Mouse (Mus musculus): Measurements from ENCODE around the gene Gm20388. TPM values are rescaled to one million over a fixed set of nuclear protein-coding genes. Genes with fewer than 3 reads are reported as not detected.

Gene Gm20388
- polyA plus RNA-seq, 1 experiment from 2014 or later = 2.5 TPM

- DNase-seq (ENCODE audit: low spot score) = peak; percentile 57
- H3K4me1 ChIP-seq = peaks cover 33% of the 10 kb centered on the region
- H3K27ac ChIP-seq = no peak overlapping the region
- H3K4me3 ChIP-seq = no peak overlapping the region
- H3K9me3 ChIP-seq (replicated peaks) = no peaks in the 10 kb centered on the region
- WGBS = 9% methylated on average over 1 of the region's 1 CpGs
- peaks cover 88% of the 10 kb centered on the region for H3K27me3 ChIP-seq (ENCODE audit: low read depth, poor library complexity, severe bottlenecking)
- H3K36me3 ChIP-seq = no peaks in the 10 kb centered on the region
Measured at GRCm38 (mm10) chr8:121090716-121091115, 1180.1 kb downstream of the Gm20388 start.

- 31% methylated on average over 6 of the region's 6 CpGs for WGBS
- DNase-seq (ENCODE audit: low spot score) = no peak
- H3K4me3 ChIP-seq = no peak overlapping the region
- H3K27ac ChIP-seq = no peak overlapping the region
- H3K36me3 ChIP-seq = peaks cover 3% of the 10 kb centered on the region
- H3K4me1 ChIP-seq = peaks cover 33% of the 10 kb centered on the region
- H3K27me3 ChIP-seq (ENCODE audit: low read depth, poor library complexity, severe bottlenecking) = peaks cover 74% of the 10 kb centered on the region
- H3K9me3 ChIP-seq (replicated peaks) = no peaks in the 10 kb centered on the region
Measured at GRCm38 (mm10) chr8:121092141-121092540, 1181.5 kb downstream of the Gm20388 start.

- Histone ChIP-seq H3K36me3 (peaks cover 8% of the 10 kb centered on the region), H3K9me3 (replicated peaks) (no peaks in the 10 kb centered on the region), H3K4me1 (peaks cover 33% of the 10 kb centered on the region), H3K4me3 (no peak overlapping the region), H3K27ac (no peak overlapping the region), H3K27me3 (ENCODE audit: low read depth, poor library complexity, severe bottlenecking) (peaks cover 69% of the 10 kb centered on the region)
- DNase-seq (ENCODE audit: low spot score) = peak; percentile 95
- WGBS = 2% methylated on average over 16 of the region's 16 CpGs
Measured at GRCm38 (mm10) chr8:121092627-121093026, 1182.0 kb downstream of the Gm20388 start.

GRCm38 (mm10) chr8:121093496-121093895 is 1182.9 kb downstream of the Gm20388 start:
- Histone ChIP-seq H3K9me3 (replicated peaks) (no peaks in the 10 kb centered on the region), H3K36me3 (peaks cover 17% of the 10 kb centered on the region), H3K4me1 (peaks cover 33% of the 10 kb centered on the region), H3K4me3 (no peak overlapping the region), H3K27me3 (ENCODE audit: low read depth, poor library complexity, severe bottlenecking) (peaks cover 60% of the 10 kb centered on the region), H3K27ac (no peak overlapping the region)
- 80% methylated on average over 6 of the region's 6 CpGs for WGBS
- DNase-seq (ENCODE audit: low spot score) = no peak

- no peak overlapping the region for H3K27ac ChIP-seq
- peak; percentile 94 for DNase-seq (ENCODE audit: low spot score)
- 50% methylated on average over 17 of the region's 17 CpGs for WGBS
- no peaks in the 10 kb centered on the region for H3K9me3 ChIP-seq (replicated peaks)
- H3K36me3 ChIP-seq = peaks cover 73% of the 10 kb centered on the region
- no peaks in the 10 kb centered on the region for H3K27me3 ChIP-seq (ENCODE audit: low read depth, poor library complexity, severe bottlenecking)
- H3K4me1 ChIP-seq = peaks cover 32% of the 10 kb centered on the region
- H3K4me3 ChIP-seq = no peak overlapping the region
Measured at GRCm38 (mm10) chr8:121104049-121104818, 1193.6 kb downstream of the Gm20388 start.

GRCm38 (mm10) chr8:121107668-121108656 is 1197.3 kb downstream of the Gm20388 start, which contains the start of gene Mthfsd:
Gene Mthfsd (minus strand): TSS chr8:121108392.
- peak within 1 kb of the TSS; percentile 93 for H3K27ac ChIP-seq
- peak within 1 kb of the TSS; percentile 98 for H3K4me3 ChIP-seq
- whole genome bisulfite sequencing = 2% methylated on average over 75 of the region's 75 CpGs
- peaks cover 29% of the 10 kb centered on the region for H3K27me3 ChIP-seq (ENCODE audit: low read depth, poor library complexity, severe bottlenecking)
- H3K4me1 ChIP-seq = peaks cover 32% of the 10 kb centered on the region
- peaks cover 35% of the 10 kb centered on the region for H3K36me3 ChIP-seq
- DNase-seq (ENCODE audit: low spot score) = peak; percentile 99
- no peaks in the 10 kb centered on the region for H3K9me3 ChIP-seq (replicated peaks)

- H3K36me3 ChIP-seq = peaks cover 28% of the 10 kb centered on the region
- DNase-seq (ENCODE audit: low spot score) = no peak
- H3K27ac ChIP-seq = peak overlapping the region; percentile 93
- peak overlapping the region; percentile 98 for H3K4me3 ChIP-seq
- 13% methylated on average over 5 of the region's 5 CpGs for WGBS
- peaks cover 36% of the 10 kb centered on the region for H3K27me3 ChIP-seq (ENCODE audit: low read depth, poor library complexity, severe bottlenecking)
- H3K4me1 ChIP-seq = peaks cover 38% of the 10 kb centered on the region
- H3K9me3 ChIP-seq (replicated peaks) = no peaks in the 10 kb centered on the region
Measured at GRCm38 (mm10) chr8:121108657-121109056, 1198.0 kb downstream of the Gm20388 start.

- no peak for DNase-seq (ENCODE audit: low spot score)
- H3K4me1 ChIP-seq = peaks cover 53% of the 10 kb centered on the region
- no peaks in the 10 kb centered on the region for H3K9me3 ChIP-seq (replicated peaks)
- H3K4me3 ChIP-seq = no peak overlapping the region
- no peak overlapping the region for H3K27ac ChIP-seq
- H3K27me3 ChIP-seq (ENCODE audit: low read depth, poor library complexity, severe bottlenecking) = peaks cover 60% of the 10 kb centered on the region
- 57% methylated on average over 7 of the region's 7 CpGs for WGBS
- peaks cover 3% of the 10 kb centered on the region for H3K36me3 ChIP-seq
Measured at GRCm38 (mm10) chr8:121111145-121111907, 1200.7 kb downstream of the Gm20388 start.

GRCm38 (mm10) chr8:121113261-121113660 is 1202.6 kb downstream of the Gm20388 start:
- peaks cover 80% of the 10 kb centered on the region for H3K27me3 ChIP-seq (ENCODE audit: low read depth, poor library complexity, severe bottlenecking)
- no peaks in the 10 kb centered on the region for H3K36me3 ChIP-seq
- H3K27ac ChIP-seq = no peak overlapping the region
- H3K4me1 ChIP-seq = peaks cover 53% of the 10 kb centered on the region
- H3K4me3 ChIP-seq = peak overlapping the region; percentile 23; the same call in 1 of the 2 replicates
- peak; percentile 99 for DNase-seq (ENCODE audit: low spot score)
- WGBS = 2% methylated on average over 21 of the region's 21 CpGs
- no peaks in the 10 kb centered on the region for H3K9me3 ChIP-seq (replicated peaks)

- WGBS = under 1% methylated on average over 25 of the region's 25 CpGs
- no peaks in the 10 kb centered on the region for H3K9me3 ChIP-seq (replicated peaks)
- H3K4me3 ChIP-seq = peak overlapping the region; percentile 29
- peaks cover 95% of the 10 kb centered on the region for H3K27me3 ChIP-seq (ENCODE audit: low read depth, poor library complexity, severe bottlenecking)
- H3K27ac ChIP-seq = peak overlapping the region; percentile 71
- peaks cover 52% of the 10 kb centered on the region for H3K4me1 ChIP-seq
- peak; percentile 66 for DNase-seq (ENCODE audit: low spot score)
- no peaks in the 10 kb centered on the region for H3K36me3 ChIP-seq
Measured at GRCm38 (mm10) chr8:121115136-121115535, 1204.5 kb downstream of the Gm20388 start.

GRCm38 (mm10) chr8:121115948-121116347 is 1205.3 kb downstream of the Gm20388 start, which contains the start of gene Foxc2:
Gene Foxc2 (plus strand): TSS chr8:121116171.
- peak within 1 kb of the TSS; percentile 59 for H3K4me3 ChIP-seq
- peaks cover 60% of the 10 kb centered on the region for H3K4me1 ChIP-seq
- H3K27me3 ChIP-seq (ENCODE audit: low read depth, poor library complexity, severe bottlenecking) = peaks cover 97% of the 10 kb centered on the region
- peak within 1 kb of the TSS; percentile 78 for H3K27ac ChIP-seq
- H3K36me3 ChIP-seq = no peaks in the 10 kb centered on the region
- no peaks in the 10 kb centered on the region for H3K9me3 ChIP-seq (replicated peaks)
- under 1% methylated on average over 25 of the region's 25 CpGs for WGBS
- DNase-seq (ENCODE audit: low spot score) = peak; percentile 86

GRCm38 (mm10) chr8:121116591-121117185 is 1206.0 kb downstream of the Gm20388 start:
- WGBS = under 1% methylated on average over 55 of the region's 55 CpGs
- Histone ChIP-seq H3K27me3 (ENCODE audit: low read depth, poor library complexity, severe bottlenecking) (peaks cover 97% of the 10 kb centered on the region), H3K36me3 (no peaks in the 10 kb centered on the region), H3K9me3 (replicated peaks) (no peaks in the 10 kb centered on the region), H3K4me1 (peaks cover 64% of the 10 kb centered on the region), H3K27ac (peak overlapping the region; percentile 78), H3K4me3 (peak overlapping the region; percentile 59)
- DNase-seq (ENCODE audit: low spot score) = peak; percentile 74
